Mouse (Mus musculus): Measurements from ENCODE around the gene Arhgap18. TPM values are rescaled to one million over a fixed set of nuclear protein-coding genes. Genes with fewer than 3 reads are reported as not detected.

Gene Arhgap18
- total and polyA plus RNA-seq, 2 experiments from 2014 or later, result 31.7 to 32.5 TPM

DNA sequence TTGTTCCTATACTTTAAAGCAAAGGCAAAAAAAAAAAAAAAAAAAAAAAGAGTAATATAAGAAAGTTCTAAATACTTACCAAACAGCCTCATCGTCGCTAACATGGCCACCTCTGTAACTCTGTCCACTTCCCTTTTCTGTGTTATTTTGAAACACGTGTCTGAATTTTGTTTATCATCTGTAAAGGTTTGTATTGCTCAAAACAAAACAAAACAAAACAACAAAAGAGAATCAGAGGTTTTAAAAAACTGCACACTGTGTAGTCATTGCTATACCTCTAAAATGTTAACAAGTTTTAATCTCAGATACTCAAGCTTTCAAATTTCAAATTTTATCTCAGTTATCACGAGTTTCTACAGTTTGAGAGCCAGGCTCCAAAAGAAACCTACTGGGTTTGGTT, 109.0 kb downstream of the Arhgap18 start:
- 87% methylated on average over 4 of the region's 4 CpGs for WGBS

DNA sequence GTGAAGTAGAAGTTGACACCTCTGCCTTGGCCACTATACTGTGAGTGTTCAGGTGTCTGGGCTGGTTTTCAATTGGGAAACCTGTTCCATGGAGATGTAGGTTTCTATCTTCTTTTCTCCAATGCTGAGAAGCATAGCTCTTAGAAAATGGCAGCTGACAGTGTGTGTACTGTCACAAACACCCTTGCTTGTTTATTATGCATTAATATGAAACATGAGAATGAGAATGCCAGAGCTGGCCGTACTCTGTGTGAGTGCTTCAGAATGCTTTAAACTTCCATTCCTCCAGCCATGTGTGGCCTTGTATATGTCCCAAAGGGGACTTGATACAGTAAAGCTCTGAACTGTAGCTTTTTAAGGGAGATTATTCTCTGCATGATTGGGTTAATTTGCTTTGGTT, 110.8 kb downstream of the Arhgap18 start:
- WGBS, result 76% methylated on average over 1 of the region's 1 CpGs
- ATAC-seq (ENCODE audit: insufficient read depth, low read depth), result no peak
- Histone ChIP-seq H3K9me3 (replicated peaks; ENCODE audit: control insufficient read depth, low read length) (no peaks in the 10 kb centered on the region), H3K27me3 (ENCODE audit: control insufficient read depth, insufficient read depth, low read length) (no peaks in the 10 kb centered on the region), H3K27ac (ENCODE audit: low read depth) (no peak overlapping the region), H3K4me2 (ENCODE audit: low read depth, low read length) (no peak overlapping the region), H3K36me3 (replicated peaks; ENCODE audit: control insufficient read depth, insufficient read depth, low read length) (peaks cover 18% of the 10 kb centered on the region), H3K9ac (replicated peaks; ENCODE audit: low read depth, low read length) (no peak overlapping the region), H3K4me1 (ENCODE audit: control insufficient read depth, insufficient read depth) (no peaks in the 10 kb centered on the region), H3K4me3 (ENCODE audit: low read depth, low read length) (no peak overlapping the region)
- no peak for DNase-seq (ENCODE audit: low spot score)
- no peak for TF ChIP-seq CTCF (IDR thresholded peaks at IDR 0.05; ENCODE audit: low read depth)

More for the DNA sequence above, 109.0 kb downstream of the Arhgap18 start:
- Histone ChIP-seq H3K27me3 (ENCODE audit: control insufficient read depth, insufficient read depth, low read length) (no peaks in the 10 kb centered on the region), H3K36me3 (replicated peaks; ENCODE audit: control insufficient read depth, insufficient read depth, low read length) (peaks cover 21% of the 10 kb centered on the region), H3K4me2 (ENCODE audit: low read depth, low read length) (no peak overlapping the region), H3K9me3 (replicated peaks; ENCODE audit: control insufficient read depth, low read length) (no peaks in the 10 kb centered on the region), H3K4me1 (ENCODE audit: control insufficient read depth, insufficient read depth) (no peaks in the 10 kb centered on the region), H3K9ac (replicated peaks; ENCODE audit: low read depth, low read length) (no peak overlapping the region), H3K27ac (ENCODE audit: low read depth) (no peak overlapping the region), H3K4me3 (ENCODE audit: low read depth, low read length) (no peak overlapping the region)
- DNase-seq (ENCODE audit: low spot score) (no peak), ATAC-seq (ENCODE audit: insufficient read depth, low read depth) (no peak)
- TF ChIP-seq EP300 (IDR thresholded peaks at IDR 0.05; ENCODE audit: low read depth), result no peak
- no peak for TF ChIP-seq CTCF (IDR thresholded peaks at IDR 0.05; ENCODE audit: low read depth)

DNA sequence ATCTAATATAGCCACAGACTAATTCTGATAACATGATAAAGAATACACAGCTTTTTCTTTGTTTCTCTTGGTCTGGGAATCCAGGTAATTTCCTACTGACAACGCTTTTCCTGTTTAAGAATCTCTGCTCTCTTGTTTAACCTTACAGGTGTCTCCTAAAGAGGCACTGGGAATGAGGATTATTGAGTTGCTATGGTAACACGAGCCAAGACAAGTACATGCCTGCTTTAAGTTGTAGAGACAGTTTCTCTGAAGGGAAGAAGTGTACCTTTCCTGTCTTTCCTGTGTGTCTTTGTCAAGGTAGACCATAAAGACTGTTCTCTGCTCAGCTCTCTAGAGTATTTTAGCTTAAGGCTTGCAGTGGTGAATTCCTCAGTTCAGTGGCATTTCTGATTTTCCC, 117.6 kb downstream of the Arhgap18 start:
- peaks cover 18% of the 10 kb centered on the region for H3K36me3 ChIP-seq (replicated peaks; ENCODE audit: control insufficient read depth, insufficient read depth, low read length)
- no peak for DNase-seq (ENCODE audit: low spot score)
- ATAC-seq (ENCODE audit: insufficient read depth, low read depth), result no peak
- H3K27ac ChIP-seq (ENCODE audit: low read depth), result no peak overlapping the region
- H3K9ac ChIP-seq (replicated peaks; ENCODE audit: low read depth, low read length), result no peak overlapping the region
- TF ChIP-seq CTCF (IDR thresholded peaks at IDR 0.05; ENCODE audit: low read depth) (no peak), EP300 (IDR thresholded peaks at IDR 0.05; ENCODE audit: low read depth) (no peak)
- H3K4me3 ChIP-seq (ENCODE audit: low read depth, low read length), result no peak overlapping the region
- no peaks in the 10 kb centered on the region for H3K9me3 ChIP-seq (replicated peaks; ENCODE audit: control insufficient read depth, low read length)
- no peaks in the 10 kb centered on the region for H3K4me1 ChIP-seq (ENCODE audit: control insufficient read depth, insufficient read depth)
- H3K27me3 ChIP-seq (ENCODE audit: control insufficient read depth, insufficient read depth, low read length), result no peaks in the 10 kb centered on the region
- 79% methylated on average over 2 of the region's 2 CpGs for WGBS
- H3K4me2 ChIP-seq (ENCODE audit: low read depth, low read length), result no peak overlapping the region

DNA sequence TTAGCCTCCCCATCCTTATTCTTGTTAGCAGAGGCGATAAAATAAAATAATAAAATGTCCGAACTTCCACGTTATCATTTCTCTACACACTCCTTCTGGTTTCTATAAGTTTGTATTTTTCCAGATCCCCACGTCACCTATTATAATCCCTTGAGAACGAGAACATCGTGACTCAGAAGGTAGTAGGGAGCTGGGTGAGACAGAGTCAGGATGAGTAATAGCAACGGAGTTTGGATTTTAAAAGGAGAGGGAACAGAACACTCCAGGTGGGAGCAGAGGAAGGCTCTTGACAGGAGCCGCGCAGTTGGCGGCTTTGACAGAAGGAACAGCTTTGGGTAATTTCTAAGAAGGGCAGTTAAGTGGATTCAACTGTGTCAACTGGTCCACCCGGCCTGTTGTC, 124.1 kb downstream of the Arhgap18 start:
- no peak for ATAC-seq (ENCODE audit: insufficient read depth, low read depth)
- WGBS, result 89% methylated on average over 11 of the region's 11 CpGs
- Histone ChIP-seq H3K27me3 (ENCODE audit: control insufficient read depth, insufficient read depth, low read length) (no peaks in the 10 kb centered on the region), H3K4me2 (ENCODE audit: low read depth, low read length) (no peak overlapping the region), H3K4me3 (ENCODE audit: low read depth, low read length) (no peak overlapping the region), H3K36me3 (replicated peaks; ENCODE audit: control insufficient read depth, insufficient read depth, low read length) (peaks cover 42% of the 10 kb centered on the region), H3K27ac (ENCODE audit: low read depth) (no peak overlapping the region), H3K9ac (replicated peaks; ENCODE audit: low read depth, low read length) (no peak overlapping the region), H3K4me1 (ENCODE audit: control insufficient read depth, insufficient read depth) (no peaks in the 10 kb centered on the region), H3K9me3 (replicated peaks; ENCODE audit: control insufficient read depth, low read length) (no peaks in the 10 kb centered on the region)
- DNase-seq (ENCODE audit: low spot score), result no peak
- TF ChIP-seq EP300 (IDR thresholded peaks at IDR 0.05; ENCODE audit: low read depth) (no peak), CTCF (IDR thresholded peaks at IDR 0.05; ENCODE audit: low read depth) (no peak)

DNA sequence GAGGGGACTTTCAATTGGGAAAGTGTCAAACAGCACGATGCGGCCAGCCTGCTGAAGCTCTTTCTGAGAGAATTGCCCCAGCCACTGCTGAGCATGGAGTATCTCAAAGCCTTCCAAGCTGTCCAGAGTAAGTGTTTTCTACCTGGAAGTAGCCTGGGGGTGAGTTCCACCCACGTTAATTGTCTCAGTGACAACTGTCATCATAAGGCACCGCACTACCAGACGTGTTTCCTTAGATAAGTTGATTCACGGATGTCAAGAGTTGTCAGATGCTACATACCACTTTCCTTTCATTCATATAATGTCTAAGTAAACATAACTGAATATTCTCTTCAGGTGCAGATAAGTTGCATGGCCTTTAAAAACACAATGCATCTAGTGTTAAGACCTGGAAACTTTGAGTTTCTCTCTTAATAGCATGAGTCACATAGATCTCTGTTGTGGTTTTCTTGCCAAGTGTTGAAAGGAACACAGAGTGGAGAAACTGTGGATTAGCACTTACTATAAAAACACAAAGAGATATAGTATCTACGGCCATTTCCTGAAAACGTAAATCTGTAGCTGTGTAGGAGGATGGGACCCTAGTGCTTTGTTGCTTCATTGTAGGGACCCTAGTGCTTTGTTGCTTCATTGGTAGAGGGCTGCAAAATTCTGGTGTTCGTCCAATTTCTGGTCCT, 125.8 kb downstream of the Arhgap18 start:
- no peak overlapping the region for H3K4me2 ChIP-seq (ENCODE audit: low read depth, low read length)
- TF ChIP-seq EP300 (IDR thresholded peaks at IDR 0.05; ENCODE audit: low read depth) (no peak), CTCF (IDR thresholded peaks at IDR 0.05; ENCODE audit: low read depth) (no peak)
- H3K4me3 ChIP-seq (ENCODE audit: low read depth, low read length), result no peak overlapping the region

DNA sequence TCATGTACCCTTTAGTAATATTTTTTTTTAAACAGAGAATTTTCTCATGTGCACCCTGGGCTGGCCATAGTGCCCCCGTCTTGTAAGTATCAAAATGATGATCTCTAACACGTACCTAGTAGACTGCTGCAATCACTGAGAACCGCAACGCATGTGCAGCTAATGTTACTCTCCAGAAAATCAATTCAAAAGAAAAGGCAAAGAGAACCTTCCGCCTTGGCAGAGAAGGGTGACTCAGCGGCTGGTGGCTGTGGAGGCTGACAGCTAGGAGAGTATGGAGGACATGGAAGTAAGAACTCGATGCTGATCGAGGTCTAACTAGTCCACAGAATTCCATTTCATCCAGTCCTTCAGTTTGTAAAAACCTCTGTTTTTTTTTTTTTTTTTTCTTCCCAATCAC, 131.7 kb downstream of the Arhgap18 start:
- H3K9me3 ChIP-seq (replicated peaks; ENCODE audit: control insufficient read depth, low read length), result no peaks in the 10 kb centered on the region
- ATAC-seq (ENCODE audit: insufficient read depth, low read depth) (no peak), DNase-seq (ENCODE audit: low spot score) (no peak)
- 90% methylated on average over 8 of the region's 8 CpGs for WGBS
- H3K4me2 ChIP-seq (ENCODE audit: low read depth, low read length), result no peak overlapping the region
- no peak overlapping the region for H3K4me3 ChIP-seq (ENCODE audit: low read depth, low read length)
- H3K27me3 ChIP-seq (ENCODE audit: control insufficient read depth, insufficient read depth, low read length), result no peaks in the 10 kb centered on the region
- H3K4me1 ChIP-seq (ENCODE audit: control insufficient read depth, insufficient read depth), result no peaks in the 10 kb centered on the region
- peaks cover 32% of the 10 kb centered on the region for H3K36me3 ChIP-seq (replicated peaks; ENCODE audit: control insufficient read depth, insufficient read depth, low read length)
- no peak overlapping the region for H3K9ac ChIP-seq (replicated peaks; ENCODE audit: low read depth, low read length)
- TF ChIP-seq EP300 (IDR thresholded peaks at IDR 0.05; ENCODE audit: low read depth) (no peak), CTCF (IDR thresholded peaks at IDR 0.05; ENCODE audit: low read depth) (no peak)
- no peak overlapping the region for H3K27ac ChIP-seq (ENCODE audit: low read depth)

More for the DNA sequence above, 125.8 kb downstream of the Arhgap18 start:
- peak; percentile 58 for DNase-seq (ENCODE audit: low spot score)
- Histone ChIP-seq H3K4me1 (ENCODE audit: control insufficient read depth, insufficient read depth) (no peaks in the 10 kb centered on the region), H3K27me3 (ENCODE audit: control insufficient read depth, insufficient read depth, low read length) (no peaks in the 10 kb centered on the region), H3K27ac (ENCODE audit: low read depth) (peak overlapping the region; percentile 25; the same call in 1 of the 2 replicates), H3K9ac (replicated peaks; ENCODE audit: low read depth, low read length) (no peak overlapping the region), H3K9me3 (replicated peaks; ENCODE audit: control insufficient read depth, low read length) (no peaks in the 10 kb centered on the region), H3K36me3 (replicated peaks; ENCODE audit: control insufficient read depth, insufficient read depth, low read length) (peaks cover 37% of the 10 kb centered on the region)
- peak; percentile 64; the same call in 1 of the 2 replicates for ATAC-seq (ENCODE audit: insufficient read depth, low read depth)
- WGBS, result 35% methylated on average over 9 of the region's 9 CpGs
